Mouse (Mus musculus) CH12.LX (cell line): ENCODE data around the gene Phf21a. TPM values are rescaled to one million over a fixed set of nuclear protein-coding genes. Genes with fewer than 3 reads are reported as not detected.

Source experiments
- DNase-seq: peaks from one replicate; pipeline ENCODE4 v3.0.0-alpha.2; 2013; ENCODE audit errors: extremely low read depth
- H3K27ac ChIP-seq: 2 replicates; pipeline ENCODE4 v1.5.1; 2012; ENCODE audit warnings: low read depth, mild to moderate bottlenecking, control low read depth, moderate library complexity; ENCODE audit not compliant: insufficient read depth
- H3K27me3 ChIP-seq: replicated peaks from 2 replicates; pipeline ENCODE3; 2012; ENCODE audit warnings: inconsistent platforms
- H3K36me3 ChIP-seq, 2 experiments: replicated peaks in 1 of 2; 2 replicates each; pipeline versions ENCODE3 to v1.6.1; 2012; ENCODE audit warnings: inconsistent platforms in 1 of 2, low read length in 1 of 2, mild to moderate bottlenecking in 1 of 2, mixed read lengths in 1 of 2, moderate library complexity in 1 of 2; ENCODE audit not compliant: control insufficient read depth in 1 of 2, insufficient read depth in 1 of 2
- H3K4me1 ChIP-seq, 2 experiments: 2 replicates each; pipeline ENCODE4 v1.6.1; 2012; ENCODE audit warnings: inconsistent platforms in 1 of 2, moderate library complexity in 1 of 2; ENCODE audit not compliant: insufficient read depth in 2 of 2, control insufficient read depth in 1 of 2
- H3K4me2 ChIP-seq: 2 replicates; pipeline ENCODE4 v1.6.1; 2012; ENCODE audit warnings: low read depth, mild to moderate bottlenecking, control low read depth; ENCODE audit not compliant: poor library complexity, insufficient read depth, severe bottlenecking
- H3K4me3 ChIP-seq, 3 experiments: fragments of 150-350 bp in 1 of 3; sonication (generic) in 1 of 3; replicated peaks in 1 of 3; 2 replicates each; pipeline versions ENCODE3 to v1.5.1; 2011 to 2012; ENCODE audit warnings: low read depth in 2 of 3, low read length in 2 of 3, mild to moderate bottlenecking in 2 of 3, moderate library complexity in 2 of 3, control low read depth in 1 of 3, improper control_type of control experiment in 1 of 3, inconsistent platforms in 1 of 3, mixed read lengths in 1 of 3; ENCODE audit not compliant: poor library complexity in 1 of 3
- H3K79me2 ChIP-seq: replicated peaks from 2 replicates; pipeline ENCODE4 v1.6.1; 2012; ENCODE audit warnings: mild to moderate bottlenecking, moderate library complexity; ENCODE audit not compliant: control insufficient read depth, poor library complexity, insufficient read depth, severe bottlenecking; ENCODE audit errors: extremely low read depth
- H3K9ac ChIP-seq: 2 replicates; pipeline ENCODE4 v1.6.1; 2012; ENCODE audit warnings: low read depth, mild to moderate bottlenecking, control low read depth, moderate library complexity; ENCODE audit not compliant: insufficient read depth
- H3K9me3 ChIP-seq: replicated peaks from 2 replicates; pipeline ENCODE3; 2012; ENCODE audit warnings: low read length, inconsistent platforms, mixed read lengths
- BHLHE40 ChIP-seq: IDR thresholded peaks from 2 replicates; pipeline ENCODE4 v1.6.1; 2011; ENCODE audit warnings: mild to moderate bottlenecking, low read depth, low read length, improper control_type of control experiment
- CHD2 ChIP-seq: IDR thresholded peaks from 2 replicates; pipeline ENCODE4 v1.6.1; 2011; ENCODE audit warnings: low read length, improper control_type of control experiment
- E2F4 ChIP-seq: IDR thresholded peaks from 2 replicates; pipeline ENCODE4 v1.6.1; 2011; ENCODE audit warnings: low read depth, low read length, improper control_type of control experiment; ENCODE audit not compliant: insufficient replicate concordance
- ELF1 ChIP-seq: IDR thresholded peaks from 2 replicates; pipeline ENCODE4 v1.6.1; 2014; ENCODE audit warnings: low read depth, mild to moderate bottlenecking, inconsistent platforms, low read length, improper control_type of control experiment
- EP300 ChIP-seq: IDR thresholded peaks from 2 replicates; pipeline ENCODE4 v1.6.1; 2011; ENCODE audit warnings: low read length, improper control_type of control experiment
- HCFC1 ChIP-seq: IDR thresholded peaks from 2 replicates; pipeline ENCODE4 v1.6.1; 2012; ENCODE audit warnings: low read depth, mild to moderate bottlenecking, inconsistent platforms, low read length, improper control_type of control experiment
- JUND ChIP-seq: conservative IDR thresholded peaks from 2 replicates; pipeline ENCODE4 v1.6.1; 2011; ENCODE audit warnings: low read depth, low read length, improper control_type of control experiment
- MEF2A ChIP-seq: IDR thresholded peaks from 2 replicates; pipeline ENCODE4 v1.6.1; 2014; ENCODE audit warnings: low read depth, mild to moderate bottlenecking, inconsistent platforms, low read length, improper control_type of control experiment, borderline replicate concordance
- NRF1 ChIP-seq: IDR thresholded peaks from 2 replicates; pipeline ENCODE4 v1.6.1; 2014; ENCODE audit warnings: low read depth, mild to moderate bottlenecking, inconsistent platforms, low read length, improper control_type of control experiment, moderate library complexity
- PAX5 ChIP-seq: IDR thresholded peaks from 2 replicates; pipeline ENCODE4 v1.6.1; 2012; ENCODE audit warnings: low read length, inconsistent platforms, mixed read lengths
- POLR2AphosphoS2 ChIP-seq: IDR thresholded peaks from 2 replicates; pipeline ENCODE4 v1.6.1; 2011; ENCODE audit warnings: low read depth, low read length, improper control_type of control experiment
- RAD21 ChIP-seq: IDR thresholded peaks from 2 replicates; pipeline ENCODE4 v1.6.1; 2011; ENCODE audit warnings: low read depth, mild to moderate bottlenecking, low read length, improper control_type of control experiment, moderate library complexity
- RCOR1 ChIP-seq: conservative IDR thresholded peaks from 2 replicates; pipeline ENCODE4 v1.6.1; 2012; ENCODE audit warnings: low read depth, mild to moderate bottlenecking, inconsistent platforms, low read length, improper control_type of control experiment
- SMC3 ChIP-seq: IDR thresholded peaks from 2 replicates; pipeline ENCODE4 v1.6.1; 2011; ENCODE audit warnings: low read depth, low read length, improper control_type of control experiment
- USF2 ChIP-seq: conservative IDR thresholded peaks from 2 replicates; pipeline ENCODE4 v1.6.1; 2011; ENCODE audit warnings: low read depth, low read length, improper control_type of control experiment
- ZKSCAN1 ChIP-seq: IDR thresholded peaks from 2 replicates; pipeline ENCODE4 v1.6.1; 2012; ENCODE audit warnings: low read depth, inconsistent platforms, low read length, improper control_type of control experiment, borderline replicate concordance
- ZMIZ1 ChIP-seq: IDR thresholded peaks from 2 replicates; pipeline ENCODE4 v1.6.1; 2012; ENCODE audit warnings: low read depth, mild to moderate bottlenecking, inconsistent platforms, low read length, improper control_type of control experiment
- dilution Hi-C: fragments of 300-500 bp; cut with MboI; formaldehyde crosslinking; loops from 2 replicates; pipeline ENCODE4 v1.14.3; 2020; ENCODE audit warnings: low sequenced_read_pairs; ENCODE audit not compliant: extremely low pct_unique_long_range_greater_than_20kb, extremely low pct_ligation_motif_present
- in situ Hi-C: fragments of 300-500 bp; cut with MboI; formaldehyde crosslinking; loops from 3 replicates; pipeline ENCODE4 v1.14.3; 2019; ENCODE audit warnings: low sequenced_read_pairs, low pct_ligation_motif_present, low pct_unique_long_range_greater_than_20kb, mixed read lengths
- polyA plus RNA-seq: library from polyadenylated mRNA; unstranded; fragments of >175 nt; gene quantifications from 2 replicates; pipeline ENCODE4 v1.2.1, GENCODE M21; 2012; ENCODE audit warnings: low read depth; ENCODE audit not compliant: insufficient read length
- total RNA-seq, 2 experiments: library from RNA; depleted of rRNA; stranded (reverse); fragments of 300-350 nt in 1 of 2; fragments of >200 nt in 1 of 2; gene quantifications; 2 replicates each; pipeline ENCODE4 v1.2.3; 2012 to 2014

The Phf21a gene
- total and polyA plus RNA-seq, 3 experiments, result 10.2 to 24.5 (median 12.0) TPM

DNA sequence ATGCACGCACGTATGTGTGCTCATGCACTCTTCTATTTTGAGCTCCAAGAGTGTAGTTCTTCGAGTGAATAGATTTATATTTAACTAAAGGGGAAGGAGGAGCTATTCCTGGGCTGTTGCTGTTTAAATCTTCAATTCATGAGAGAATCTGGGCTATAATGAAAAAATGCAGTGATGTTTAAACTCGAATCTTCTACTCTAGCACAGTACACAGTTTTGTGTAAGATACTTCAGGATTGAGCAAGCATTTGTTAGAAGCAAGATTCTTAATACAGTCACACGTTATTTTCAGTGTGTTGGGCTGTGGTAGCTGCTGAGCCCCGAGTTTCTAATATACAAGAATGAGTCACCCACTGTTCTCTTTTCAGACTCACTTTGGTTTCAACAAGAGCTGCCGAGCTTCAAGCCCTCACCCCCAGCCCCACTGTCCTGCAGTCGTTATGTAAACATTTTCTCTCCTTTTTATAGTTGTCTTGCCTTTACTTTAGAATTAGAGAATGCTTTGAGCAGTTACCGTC lies 173.2 kb downstream of the Phf21a start:
- in situ Hi-C loops, result no loop called here
- no peak for DNase-seq
- Histone ChIP-seq H3K9ac (no peak overlapping the region), H3K27ac (no peak overlapping the region), H3K4me2 (no peak overlapping the region), H3K9me3 (no peaks in the 10 kb centered on the region), H3K79me2 (no peaks in the 10 kb centered on the region), H3K4me1 (peaks cover 0 to 15% of the 10 kb centered on the region in 2 experiments; a peak in 1 of 4 replicates), H3K4me3 (no peak overlapping the region), H3K27me3 (no peaks in the 10 kb centered on the region), H3K36me3 (peaks cover 3 to 41% of the 10 kb centered on the region in 2 experiments)
- dilution Hi-C loops, result no loop called here
- no peak for TF ChIP-seq POLR2AphosphoS2
- 0 out of 2 replicates have a peak, but pooled peaks have one; percentile 13 for TF ChIP-seq EP300
- TF ChIP-seq CHD2, result no peak

DNA sequence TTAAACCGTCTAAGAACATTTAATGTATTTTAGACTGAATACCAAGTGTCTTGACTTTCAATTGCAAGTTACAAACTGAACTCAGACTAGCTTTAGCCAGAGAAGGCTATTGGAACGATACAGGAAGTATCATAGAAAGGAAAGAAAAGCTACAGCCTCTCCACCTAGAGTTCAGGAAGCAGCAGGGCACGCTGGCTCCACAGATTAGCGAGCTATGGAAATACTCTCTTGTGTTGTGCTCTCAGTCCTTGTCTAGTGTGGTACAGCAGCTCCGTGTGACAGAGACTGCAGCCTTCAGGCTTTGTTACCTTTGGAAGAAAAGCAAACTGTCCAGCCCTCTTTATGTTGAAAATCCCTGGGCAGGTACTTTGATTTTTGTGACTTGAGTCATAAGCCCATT lies 176.3 kb downstream of the Phf21a start:
- dilution Hi-C loops, result no loop called here
- TF ChIP-seq ZKSCAN1 (no peak), RAD21 (no peak), BHLHE40 (no peak), NRF1 (no peak), ELF1 (no peak), ZMIZ1 (no peak), PAX5 (no peak), E2F4 (no peak), USF2 (no peak), JUND (no peak), MEF2A (no peak), RCOR1 (no peak), SMC3 (no peak), HCFC1 (no peak)
- in situ Hi-C loops, result no loop called here
- Histone ChIP-seq H3K4me1 (peaks cover 0 to 25% of the 10 kb centered on the region in 2 experiments; a peak in 1 of 4 replicates), H3K27ac (no peak overlapping the region), H3K79me2 (no peaks in the 10 kb centered on the region), H3K9me3 (no peaks in the 10 kb centered on the region), H3K4me3 (no peak overlapping the region), H3K36me3 (peaks cover 0 to 31% of the 10 kb centered on the region in 2 experiments), H3K9ac (no peak overlapping the region), H3K4me2 (no peak overlapping the region), H3K27me3 (no peaks in the 10 kb centered on the region)
- no peak for DNase-seq
